Mouse (Mus musculus): ENCODE measurements around the gene Pxk. TPM values are rescaled to one million over a fixed set of nuclear protein-coding genes. Genes with fewer than 3 reads are reported as not detected.

The Pxk gene
- 30.2 and 32.9 TPM in 2 replicates for polyA plus RNA-seq (2014; fragmentation: Nextera tagmentation; extraction: Ambion mirVana)

DNA sequence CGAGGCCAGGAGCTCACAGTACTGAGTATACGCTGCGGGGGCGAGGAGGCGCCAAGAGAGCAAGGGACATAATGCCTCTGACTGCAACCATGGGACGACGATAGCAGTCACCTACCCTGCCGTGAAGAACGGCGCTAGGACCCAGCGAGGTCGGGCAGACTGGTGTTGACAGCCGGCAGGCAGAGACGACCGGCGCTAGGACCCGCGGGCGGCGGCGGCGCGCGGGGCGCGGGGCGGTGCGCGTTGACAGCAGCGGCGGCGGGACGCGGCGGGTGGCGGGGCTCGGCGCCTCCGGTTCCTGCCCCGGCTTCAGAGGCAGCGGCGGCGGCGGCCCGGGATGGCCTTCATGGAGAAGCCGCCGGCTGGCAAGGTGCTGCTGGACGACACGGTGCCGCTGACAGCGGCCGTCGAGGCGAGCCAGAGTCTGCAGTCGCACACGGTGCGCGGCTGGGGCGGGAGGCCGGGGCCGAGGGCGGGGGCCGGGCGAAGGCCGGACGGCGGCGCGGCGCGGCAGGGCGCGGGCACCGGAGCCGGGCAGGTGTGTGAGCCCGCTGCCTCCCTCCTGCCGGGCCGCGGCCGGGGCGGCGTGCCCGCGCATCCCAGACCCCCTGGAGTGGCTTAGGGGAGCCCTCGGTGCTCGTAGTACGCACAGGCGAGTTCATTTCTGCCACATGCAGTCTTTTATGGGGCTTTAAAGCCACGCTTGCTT, at the start of gene Pxk:
Pxk (plus strand) TSS at position 234 of the 709 bp plus-strand sequence.
- H3K36me3 ChIP-seq (ENCODE audit: control insufficient read depth, insufficient read depth, low read length), result no peaks in the 10 kb centered on the region
- H3K9me3 ChIP-seq (ENCODE audit: control insufficient read depth, low read length), result no peaks in the 10 kb centered on the region
- peak within 1 kb of the TSS; percentile 83 for H3K4me2 ChIP-seq (ENCODE audit: low read length)
- peak; percentile 95 for ATAC-seq (ENCODE audit: insufficient number of reproducible peaks, insufficient read depth, low FRiP score, low read depth)
- peak within 1 kb of the TSS; percentile 92 for H3K9ac ChIP-seq (ENCODE audit: low read length)
- peak within 1 kb of the TSS; percentile 82 to 90 for H3K4me3 ChIP-seq (ENCODE audit: control insufficient read depth in 1 of 2, insufficient read depth in 1 of 2, low read depth in 1 of 2, low read length in 2 of 2)
- H3K27ac ChIP-seq (replicated peaks in 1 of 2; ENCODE audit: control insufficient read depth in 1 of 2, insufficient read depth in 1 of 2, low read depth in 2 of 2, low read length in 2 of 2), result peak within 1 kb of the TSS in 1 of 2 experiments; percentile 64; a peak in 2 of 4 replicates
- H3K4me1 ChIP-seq (ENCODE audit: control insufficient read depth in 2 of 2, insufficient read depth in 2 of 2, low read length in 2 of 2), result peaks cover 4 to 11% of the 10 kb centered on the region in 2 experiments; a peak in 3 of 4 replicates
- WGBS, result 0% methylated on average over 76 of the region's 89 CpGs
- H3K27me3 ChIP-seq (ENCODE audit: control insufficient read depth, insufficient read depth, low read length), result no peaks in the 10 kb centered on the region

GRCm38 (mm10) chr14:8049334-8049733, 48.7 kb upstream of the Pxk start:
- H3K4me1 ChIP-seq (ENCODE audit: control insufficient read depth in 2 of 2, insufficient read depth in 2 of 2, low read length in 2 of 2), result no peaks in the 10 kb centered on the region
- no peak for ATAC-seq (ENCODE audit: insufficient number of reproducible peaks, insufficient read depth, low FRiP score, low read depth)
- H3K4me2 ChIP-seq (ENCODE audit: low read length), result no peak overlapping the region
- H3K4me3 ChIP-seq (ENCODE audit: control insufficient read depth in 1 of 2, insufficient read depth in 1 of 2, low read depth in 1 of 2, low read length in 2 of 2), result no peak overlapping the region
- no peak overlapping the region for H3K9ac ChIP-seq (ENCODE audit: low read length)
- H3K27ac ChIP-seq (replicated peaks in 1 of 2; ENCODE audit: control insufficient read depth in 1 of 2, insufficient read depth in 1 of 2, low read depth in 2 of 2, low read length in 2 of 2), result no peak overlapping the region
- no peaks in the 10 kb centered on the region for H3K27me3 ChIP-seq (ENCODE audit: control insufficient read depth, insufficient read depth, low read length)
- H3K9me3 ChIP-seq (ENCODE audit: control insufficient read depth, low read length), result no peaks in the 10 kb centered on the region
- peaks cover 25% of the 10 kb centered on the region for H3K36me3 ChIP-seq (ENCODE audit: control insufficient read depth, insufficient read depth, low read length)
- WGBS, result 84% methylated on average over 10 of the region's 10 CpGs

- H3K36me3 ChIP-seq (ENCODE audit: control insufficient read depth, insufficient read depth, low read length), result peaks cover 32% of the 10 kb centered on the region
- ATAC-seq (ENCODE audit: insufficient number of reproducible peaks, insufficient read depth, low FRiP score, low read depth), result no peak
- no peak overlapping the region for H3K9ac ChIP-seq (ENCODE audit: low read length)
- no peak overlapping the region for H3K27ac ChIP-seq (replicated peaks in 1 of 2; ENCODE audit: control insufficient read depth in 1 of 2, insufficient read depth in 1 of 2, low read depth in 2 of 2, low read length in 2 of 2)
- no peak overlapping the region for H3K4me3 ChIP-seq (ENCODE audit: control insufficient read depth in 1 of 2, insufficient read depth in 1 of 2, low read depth in 1 of 2, low read length in 2 of 2)
- 94% methylated on average over 2 of the region's 2 CpGs for WGBS
- H3K9me3 ChIP-seq (ENCODE audit: control insufficient read depth, low read length), result no peaks in the 10 kb centered on the region
- no peaks in the 10 kb centered on the region for H3K4me1 ChIP-seq (ENCODE audit: control insufficient read depth in 2 of 2, insufficient read depth in 2 of 2, low read length in 2 of 2)
- no peak overlapping the region for H3K4me2 ChIP-seq (ENCODE audit: low read length)
- no peaks in the 10 kb centered on the region for H3K27me3 ChIP-seq (ENCODE audit: control insufficient read depth, insufficient read depth, low read length)
Measured at GRCm38 (mm10) chr14:8051869-8052268, 46.1 kb upstream of the Pxk start.

- Histone ChIP-seq H3K36me3 (ENCODE audit: control insufficient read depth, insufficient read depth, low read length) (peaks cover 30% of the 10 kb centered on the region), H3K9me3 (ENCODE audit: control insufficient read depth, low read length) (no peaks in the 10 kb centered on the region), H3K9ac (ENCODE audit: low read length) (no peak overlapping the region), H3K4me2 (ENCODE audit: low read length) (no peak overlapping the region), H3K27ac (replicated peaks in 1 of 2; ENCODE audit: control insufficient read depth in 1 of 2, insufficient read depth in 1 of 2, low read depth in 2 of 2, low read length in 2 of 2) (no peak overlapping the region), H3K4me1 (ENCODE audit: control insufficient read depth in 2 of 2, insufficient read depth in 2 of 2, low read length in 2 of 2) (no peaks in the 10 kb centered on the region), H3K4me3 (ENCODE audit: control insufficient read depth in 1 of 2, insufficient read depth in 1 of 2, low read depth in 1 of 2, low read length in 2 of 2) (no peak overlapping the region), H3K27me3 (ENCODE audit: control insufficient read depth, insufficient read depth, low read length) (no peaks in the 10 kb centered on the region)
- 91% methylated on average over 7 of the region's 7 CpGs for WGBS
- no peak for ATAC-seq (ENCODE audit: insufficient number of reproducible peaks, insufficient read depth, low FRiP score, low read depth)
Measured at GRCm38 (mm10) chr14:8052661-8053060, 45.4 kb upstream of the Pxk start.

DNA sequence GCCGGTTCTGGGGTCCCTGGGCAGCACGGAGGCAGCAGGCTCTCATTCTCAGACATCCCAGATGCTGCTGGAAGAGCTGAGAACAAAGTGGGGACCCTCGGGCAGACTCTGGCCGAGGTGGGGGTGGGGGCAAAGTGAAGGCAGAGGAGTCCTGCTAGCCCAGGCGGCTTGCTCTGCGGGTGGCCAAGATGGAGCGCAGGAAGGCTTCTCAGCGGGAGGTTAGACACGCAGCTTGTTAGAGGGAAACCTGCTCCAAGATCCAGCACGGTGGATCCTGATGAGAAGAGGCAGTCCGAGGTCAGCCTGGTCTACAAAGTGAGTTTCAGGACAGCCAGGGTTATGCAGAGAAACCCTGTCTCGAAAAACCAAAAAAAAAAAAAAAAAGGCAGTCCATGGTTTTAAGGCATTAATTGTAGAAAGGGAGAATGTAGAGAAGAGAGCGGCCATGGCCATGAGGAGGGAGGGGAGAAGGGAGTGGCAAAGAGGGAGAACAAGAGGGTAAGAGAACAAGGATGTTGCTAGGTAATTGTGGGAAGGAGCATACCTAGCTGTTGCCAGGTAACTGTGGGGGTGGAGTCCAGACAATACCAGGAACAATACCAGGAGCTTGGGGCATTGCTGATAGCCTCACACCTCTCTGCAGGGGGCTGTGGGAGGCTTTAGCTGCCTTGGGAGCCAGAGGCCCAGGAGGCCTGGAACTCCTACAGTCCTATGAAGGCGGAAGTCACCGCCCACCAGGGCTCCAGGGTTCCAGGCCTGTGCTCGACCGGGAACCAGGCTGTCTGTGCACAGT, 43.5 kb upstream of the Pxk start:
- Histone ChIP-seq H3K4me2 (ENCODE audit: low read length) (no peak overlapping the region), H3K9ac (ENCODE audit: low read length) (no peak overlapping the region), H3K9me3 (ENCODE audit: control insufficient read depth, low read length) (no peaks in the 10 kb centered on the region), H3K27ac (replicated peaks in 1 of 2; ENCODE audit: control insufficient read depth in 1 of 2, insufficient read depth in 1 of 2, low read depth in 2 of 2, low read length in 2 of 2) (no peak overlapping the region), H3K27me3 (ENCODE audit: control insufficient read depth, insufficient read depth, low read length) (no peaks in the 10 kb centered on the region), H3K36me3 (ENCODE audit: control insufficient read depth, insufficient read depth, low read length) (peaks cover 23% of the 10 kb centered on the region), H3K4me3 (ENCODE audit: control insufficient read depth in 1 of 2, insufficient read depth in 1 of 2, low read depth in 1 of 2, low read length in 2 of 2) (no peak overlapping the region), H3K4me1 (ENCODE audit: control insufficient read depth in 2 of 2, insufficient read depth in 2 of 2, low read length in 2 of 2) (no peaks in the 10 kb centered on the region)
- WGBS, result 32% methylated on average over 17 of the region's 17 CpGs
- no peak for ATAC-seq (ENCODE audit: insufficient number of reproducible peaks, insufficient read depth, low FRiP score, low read depth)

GRCm38 (mm10) chr14:8056076-8056475, 41.9 kb upstream of the Pxk start:
- peaks cover 13% of the 10 kb centered on the region; the same call in 1 of the 2 replicates for H3K36me3 ChIP-seq (ENCODE audit: control insufficient read depth, insufficient read depth, low read length)
- 92% methylated on average over 5 of the region's 5 CpGs for WGBS
- H3K4me2 ChIP-seq (ENCODE audit: low read length), result no peak overlapping the region
- no peaks in the 10 kb centered on the region for H3K4me1 ChIP-seq (ENCODE audit: control insufficient read depth in 2 of 2, insufficient read depth in 2 of 2, low read length in 2 of 2)
- H3K27me3 ChIP-seq (ENCODE audit: control insufficient read depth, insufficient read depth, low read length), result no peaks in the 10 kb centered on the region
- H3K27ac ChIP-seq (replicated peaks in 1 of 2; ENCODE audit: control insufficient read depth in 1 of 2, insufficient read depth in 1 of 2, low read depth in 2 of 2, low read length in 2 of 2), result no peak overlapping the region
- H3K4me3 ChIP-seq (ENCODE audit: control insufficient read depth in 1 of 2, insufficient read depth in 1 of 2, low read depth in 1 of 2, low read length in 2 of 2), result no peak overlapping the region
- ATAC-seq (ENCODE audit: insufficient number of reproducible peaks, insufficient read depth, low FRiP score, low read depth), result no peak
- no peak overlapping the region for H3K9ac ChIP-seq (ENCODE audit: low read length)
- no peaks in the 10 kb centered on the region for H3K9me3 ChIP-seq (ENCODE audit: control insufficient read depth, low read length)

DNA sequence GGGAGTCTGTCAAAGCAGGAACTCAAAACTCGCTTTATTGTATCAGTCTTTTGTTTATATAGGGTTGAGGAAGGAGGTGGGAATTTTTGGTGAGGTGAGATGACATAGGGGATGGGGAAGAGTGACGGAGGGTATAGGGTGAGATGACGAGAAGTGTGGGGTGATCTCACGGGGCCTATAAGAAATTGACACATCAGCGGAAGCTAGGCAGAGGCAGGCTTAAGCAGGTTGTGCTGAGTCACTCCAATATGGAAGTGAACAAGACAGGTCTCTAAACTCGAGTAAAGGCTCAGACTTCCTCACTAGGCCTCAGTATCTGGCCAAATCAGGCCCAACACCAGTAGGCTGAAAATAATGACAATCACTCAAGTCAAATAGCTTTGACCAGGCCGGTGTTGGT, 38.1 kb upstream of the Pxk start:
- H3K9ac ChIP-seq (ENCODE audit: low read length), result no peak overlapping the region
- H3K4me3 ChIP-seq (ENCODE audit: control insufficient read depth in 1 of 2, insufficient read depth in 1 of 2, low read depth in 1 of 2, low read length in 2 of 2), result no peak overlapping the region
- H3K36me3 ChIP-seq (ENCODE audit: control insufficient read depth, insufficient read depth, low read length), result peaks cover 7% of the 10 kb centered on the region; the same call in 1 of the 2 replicates
- H3K4me2 ChIP-seq (ENCODE audit: low read length), result no peak overlapping the region
- H3K9me3 ChIP-seq (ENCODE audit: control insufficient read depth, low read length), result no peaks in the 10 kb centered on the region
- no peak overlapping the region for H3K27ac ChIP-seq (replicated peaks in 1 of 2; ENCODE audit: control insufficient read depth in 1 of 2, insufficient read depth in 1 of 2, low read depth in 2 of 2, low read length in 2 of 2)
- WGBS, result 85% methylated on average over 7 of the region's 7 CpGs
- no peaks in the 10 kb centered on the region for H3K27me3 ChIP-seq (ENCODE audit: control insufficient read depth, insufficient read depth, low read length)
- ATAC-seq (ENCODE audit: insufficient number of reproducible peaks, insufficient read depth, low FRiP score, low read depth), result no peak
- peaks cover 5 to 6% of the 10 kb centered on the region in 2 experiments; a peak in 2 of 4 replicates for H3K4me1 ChIP-seq (ENCODE audit: control insufficient read depth in 2 of 2, insufficient read depth in 2 of 2, low read length in 2 of 2)

Measured in heart, embryonic 14.5 days (tissue).